Mouse (Mus musculus) testis, adult 2 months (tissue): Measurements from ENCODE around the gene Matn4.

Experiments used
- CTCF ChIP-seq: fragments of 200-500 bp; IDR thresholded peaks from 2 replicates; pipeline ENCODE4 v1.5.1; 2012; ENCODE audit warnings: low read depth, mild to moderate bottlenecking, inconsistent platforms, low read length, moderate library complexity; ENCODE audit not compliant: control insufficient read depth, insufficient read depth, insufficient replicate concordance
- POLR2A ChIP-seq: fragments of 200-500 bp; IDR thresholded peaks from 2 replicates; pipeline ENCODE4 v1.6.1; 2012; ENCODE audit warnings: low read depth, mild to moderate bottlenecking, inconsistent platforms, low read length, moderate library complexity; ENCODE audit not compliant: control insufficient read depth

- no peak for TF ChIP-seq POLR2A
- no peak for TF ChIP-seq CTCF
Measured at GRCm38 (mm10) chr2:164372408-164373053, 32.4 kb downstream of the Matn4 start.
